Mouse (Mus musculus) adrenal gland (tissue): ENCODE results near the gene Smg9.

Experiments
- intact Hi-C: fragments of 180-260 bp; cut with DNase I; formaldehyde crosslinking; loops from one replicate; pipeline ENCODE4 v1.15.1; 2025

Smg9 gene

GRCm38 (mm10) chr7:24406528-24407344 is 7.3 kb downstream of the Smg9 start:
- intact Hi-C loops: loop anchor here (2.0 to 5.0 kb wide), 2 partner anchors 42 to 439 kb away; no protein-coding TSS in a partner anchor

- intact Hi-C loops: loop anchor here (5.0 kb wide), 1 partner anchor 441 kb away; no protein-coding TSS in a partner anchor
Measured at GRCm38 (mm10) chr7:24408186-24408585, 8.8 kb downstream of the Smg9 start.

- intact Hi-C loops: no loop called here
Measured at GRCm38 (mm10) chr7:24410123-24410522, 10.7 kb downstream of the Smg9 start.

- intact Hi-C loops: no loop called here
Measured at GRCm38 (mm10) chr7:24410831-24411230, 11.4 kb downstream of the Smg9 start.

- intact Hi-C loops: no loop called here
Measured at GRCm38 (mm10) chr7:24413630-24414029, 14.2 kb downstream of the Smg9 start.

GRCm38 (mm10) chr7:24415261-24415660 is 15.8 kb downstream of the Smg9 start:
- intact Hi-C loops: no loop called here

GRCm38 (mm10) chr7:24419579-24419978 is 20.2 kb downstream of the Smg9 start:
- intact Hi-C loops: no loop called here

- intact Hi-C loops: no loop called here
Measured at GRCm38 (mm10) chr7:24421648-24422047, 22.2 kb downstream of the Smg9 start.

- intact Hi-C loops: no loop called here
Measured at GRCm38 (mm10) chr7:24422251-24422650, 22.8 kb downstream of the Smg9 start.

GRCm38 (mm10) chr7:24423107-24423763 is 23.8 kb downstream of the Smg9 start:
- intact Hi-C loops: no loop called here

GRCm38 (mm10) chr7:24423956-24424732 is 24.7 kb downstream of the Smg9 start:
- intact Hi-C loops: no loop called here

GRCm38 (mm10) chr7:24425919-24426318 is 26.5 kb downstream of the Smg9 start:
- intact Hi-C loops: no loop called here

- intact Hi-C loops: no loop called here
Measured at GRCm38 (mm10) chr7:24427168-24427567, 27.7 kb downstream of the Smg9 start.

- intact Hi-C loops: no loop called here
Measured at GRCm38 (mm10) chr7:24428725-24429124, 29.3 kb downstream of the Smg9 start.

- intact Hi-C loops: no loop called here
Measured at GRCm38 (mm10) chr7:24429413-24430112, 30.1 kb downstream of the Smg9 start.

- intact Hi-C loops: no loop called here
Measured at GRCm38 (mm10) chr7:24430551-24431345, 31.3 kb downstream of the Smg9 start.

- intact Hi-C loops: no loop called here
Measured at GRCm38 (mm10) chr7:24431713-24432112, 32.3 kb downstream of the Smg9 start.

- intact Hi-C loops: no loop called here
Measured at GRCm38 (mm10) chr7:24435305-24435704, 35.9 kb downstream of the Smg9 start.

- intact Hi-C loops: no loop called here
Measured at GRCm38 (mm10) chr7:24437981-24438380, 38.6 kb downstream of the Smg9 start.

GRCm38 (mm10) chr7:24439191-24439590 is 39.8 kb downstream of the Smg9 start:
- intact Hi-C loops: no loop called here
